Mouse (Mus musculus): ENCODE data around the gene Vwa3b.

Gene Vwa3b

DNA sequence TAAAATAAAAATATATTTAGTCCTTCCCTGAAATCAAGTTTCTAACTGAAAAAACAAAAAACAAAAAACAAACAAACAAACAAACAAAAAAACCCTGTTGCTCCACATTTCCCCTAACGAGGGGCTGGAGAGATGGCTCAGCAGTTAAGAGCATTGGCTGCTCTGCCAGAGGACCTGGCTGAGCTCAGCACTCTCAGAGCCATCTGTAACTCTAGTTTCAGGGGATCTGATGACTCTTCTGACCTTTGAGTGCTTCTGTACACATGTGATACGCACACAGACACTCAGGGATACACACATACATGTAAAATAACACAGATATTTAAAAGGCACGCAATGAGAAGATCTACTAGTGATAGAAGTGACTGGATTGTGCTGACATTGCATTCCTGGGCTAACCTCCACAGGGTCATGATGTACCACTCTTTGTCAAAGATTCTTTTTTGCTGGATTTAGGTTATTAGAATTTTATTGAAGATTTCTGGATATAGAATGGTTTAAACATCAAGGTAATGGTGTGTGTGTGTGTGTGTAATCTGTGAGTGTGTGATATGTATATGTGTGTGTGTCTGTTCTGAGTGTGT, 14.7 kb upstream of the Vwa3b start:
- DNase-seq (ENCODE audit: low read depth, low spot score): no peak

- no peak for DNase-seq (ENCODE audit: low read depth, low spot score)
These were observed 13.4 kb upstream of the Vwa3b start for GRCm38 (mm10) chr1:37013006-37013405.

DNA sequence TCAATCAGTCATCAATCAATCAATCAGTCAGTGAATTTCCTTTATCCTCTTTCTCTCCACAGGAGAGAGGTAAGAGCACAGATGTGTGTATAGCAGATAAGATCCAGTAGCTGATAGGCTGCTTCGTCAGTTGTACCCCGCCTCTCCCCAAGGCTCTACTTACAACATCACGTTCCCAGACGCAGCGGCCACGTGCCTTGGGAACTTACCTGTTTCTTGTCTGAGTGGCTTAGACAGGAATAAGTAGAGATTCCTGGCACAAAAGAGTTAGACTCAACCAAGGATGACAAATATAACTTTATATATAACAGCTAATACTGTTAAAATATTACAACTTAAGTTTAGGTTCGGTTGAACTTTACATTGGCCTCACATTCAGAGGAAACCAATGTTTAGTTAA, 12.7 kb upstream of the Vwa3b start:
- no peak for DNase-seq (ENCODE audit: low read depth, low spot score)

GRCm38 (mm10) chr1:37019017-37019416, 7.4 kb upstream of the Vwa3b start:
- no peak for DNase-seq (ENCODE audit: low read depth, low spot score)

DNA sequence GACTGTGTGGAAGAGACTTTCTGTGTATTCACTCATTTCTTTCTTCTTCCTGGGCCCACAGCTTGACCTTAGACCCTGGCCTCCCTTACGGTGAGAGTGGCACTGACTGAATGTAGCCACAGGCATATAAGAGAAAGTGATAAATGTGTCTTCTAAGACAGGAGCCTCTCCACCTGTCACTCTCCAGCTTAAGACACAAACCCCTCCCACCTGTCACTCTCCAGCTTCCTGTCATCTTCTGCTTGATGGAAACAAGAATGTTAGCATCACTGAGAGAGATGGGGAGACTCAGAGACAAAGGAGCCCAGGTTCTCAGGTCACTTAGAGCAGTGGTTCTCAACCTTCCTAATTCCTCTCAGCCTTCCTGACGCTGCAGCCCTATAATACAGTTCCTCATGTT, 3.7 kb upstream of the Vwa3b start:
- no peak for DNase-seq (ENCODE audit: low read depth, low spot score)

GRCm38 (mm10) chr1:37024736-37025135, 1.7 kb upstream of the Vwa3b start:
- no peak for DNase-seq (ENCODE audit: low read depth, low spot score)

DNA sequence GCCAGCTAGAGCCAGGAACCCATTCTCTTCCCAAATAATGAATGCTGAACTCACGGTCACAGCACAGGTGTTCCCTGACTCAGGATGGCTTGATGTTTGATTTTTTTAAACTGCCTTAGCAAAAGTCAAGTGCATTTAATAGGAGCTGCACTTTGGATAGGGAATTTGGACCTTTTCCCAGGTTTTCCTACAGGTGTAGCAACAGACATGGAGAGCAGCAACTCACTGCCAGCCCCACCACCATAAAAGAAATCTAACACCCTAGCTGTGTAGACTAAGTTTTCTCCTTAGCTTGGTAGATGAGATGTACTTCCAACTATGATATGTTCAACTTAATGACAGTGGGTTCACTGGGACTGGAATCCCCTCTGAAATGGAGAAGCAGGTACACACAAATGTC, 1.0 kb upstream of the Vwa3b start:
- DNase-seq (ENCODE audit: low read depth, low spot score): no peak

- DNase-seq (ENCODE audit: low read depth, low spot score): no peak
These were observed 470 bp downstream of the Vwa3b start for GRCm38 (mm10) chr1:37026866-37027265.

- DNase-seq (ENCODE audit: low read depth, low spot score): peak; percentile 5
These were observed 2.2 kb downstream of the Vwa3b start for GRCm38 (mm10) chr1:37028439-37029153.

GRCm38 (mm10) chr1:37029154-37029907, 2.9 kb downstream of the Vwa3b start:
- DNase-seq (ENCODE audit: low read depth, low spot score): peak; percentile 92

- DNase-seq (ENCODE audit: low read depth, low spot score): no peak
These were observed 3.5 kb downstream of the Vwa3b start for GRCm38 (mm10) chr1:37029942-37030341.

DNA sequence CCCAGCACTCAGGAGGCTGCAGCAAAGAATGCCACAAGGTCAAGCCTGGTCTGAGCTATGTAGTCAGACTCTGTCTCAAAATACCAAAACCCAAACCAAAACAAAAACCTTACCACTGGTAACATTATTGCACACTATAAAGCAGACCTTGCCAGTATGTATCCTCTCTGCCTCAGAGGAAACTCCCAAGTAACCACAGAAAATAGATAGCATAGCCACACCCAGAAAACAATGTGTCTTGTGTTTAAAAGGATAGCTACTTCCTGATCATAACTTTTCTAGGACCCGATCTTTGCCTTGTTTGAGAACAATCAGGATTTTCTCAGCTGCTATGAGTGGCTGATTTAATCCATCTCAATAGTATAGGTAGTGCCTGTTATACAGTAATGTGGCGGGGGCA, 4.3 kb downstream of the Vwa3b start:
- DNase-seq (ENCODE audit: low read depth, low spot score): no peak

- DNase-seq (ENCODE audit: low read depth, low spot score): no peak
These were observed 9.5 kb downstream of the Vwa3b start for GRCm38 (mm10) chr1:37035879-37036278.

DNA sequence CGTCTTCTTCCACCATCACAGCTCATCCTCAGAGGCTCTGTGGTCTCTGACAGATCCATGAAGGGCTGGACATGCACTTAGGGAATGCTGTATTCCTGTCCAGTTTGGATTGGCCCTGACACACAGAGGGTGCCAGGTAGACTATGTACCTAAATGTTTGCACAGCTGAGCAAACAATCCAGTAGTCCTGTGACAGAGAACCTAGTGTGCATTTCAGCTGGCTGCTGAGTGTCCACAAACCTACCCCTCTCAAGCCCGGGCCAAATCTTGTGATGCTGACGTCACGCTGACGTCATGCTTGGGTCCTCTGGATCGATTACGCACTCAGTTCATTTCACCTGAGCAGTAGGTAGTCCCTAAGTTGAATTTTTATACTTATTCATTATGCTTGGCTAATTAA, 14.7 kb downstream of the Vwa3b start:
- no peak for DNase-seq (ENCODE audit: low read depth, low spot score)

- no peak for DNase-seq (ENCODE audit: low read depth, low spot score)
These were observed 15.5 kb downstream of the Vwa3b start for GRCm38 (mm10) chr1:37041856-37042255.

- no peak for DNase-seq (ENCODE audit: low read depth, low spot score)
These were observed 16.4 kb downstream of the Vwa3b start for GRCm38 (mm10) chr1:37042769-37043168.

DNA sequence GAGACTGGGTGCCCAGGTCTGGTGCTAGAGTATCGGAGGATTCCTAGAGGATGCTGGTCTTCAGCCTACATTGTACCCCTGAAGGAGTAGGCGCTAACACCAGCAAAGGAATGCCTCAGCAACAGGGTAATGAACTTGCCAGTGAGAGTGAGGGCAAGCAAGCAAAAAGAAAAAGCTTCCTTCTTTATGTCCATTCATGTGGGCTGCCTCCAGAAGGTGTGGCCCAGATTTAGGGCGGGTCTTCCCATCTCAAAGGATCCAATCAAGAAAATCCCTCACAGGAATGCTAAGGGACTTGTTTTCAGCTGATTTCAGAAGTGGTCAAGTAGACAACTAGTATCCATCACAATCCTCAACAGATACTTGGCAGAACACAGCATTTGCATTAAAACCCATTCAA, 16.8 kb downstream of the Vwa3b start:
- no peak for DNase-seq (ENCODE audit: low read depth, low spot score)

DNA sequence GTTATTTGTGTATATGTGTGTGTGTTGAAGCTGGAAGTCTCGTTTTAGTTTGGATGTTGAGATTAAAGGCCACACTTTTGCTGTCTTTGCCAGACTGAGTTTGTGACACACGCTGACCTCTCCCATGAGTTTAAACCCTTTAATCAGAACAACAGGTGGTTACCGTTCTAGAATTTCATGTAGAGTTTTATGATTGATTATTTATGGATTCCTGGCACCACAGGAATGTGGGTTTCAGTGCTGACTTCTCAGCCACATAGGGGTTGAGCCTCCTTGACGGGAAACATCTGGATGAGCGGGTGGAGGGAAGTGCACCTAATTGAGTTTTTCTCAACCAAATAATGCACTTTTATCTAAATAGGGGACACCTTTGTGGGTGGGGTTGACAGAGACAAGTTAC, 19.1 kb downstream of the Vwa3b start:
- peak; percentile 67 for DNase-seq (ENCODE audit: low read depth, low spot score)

DNA sequence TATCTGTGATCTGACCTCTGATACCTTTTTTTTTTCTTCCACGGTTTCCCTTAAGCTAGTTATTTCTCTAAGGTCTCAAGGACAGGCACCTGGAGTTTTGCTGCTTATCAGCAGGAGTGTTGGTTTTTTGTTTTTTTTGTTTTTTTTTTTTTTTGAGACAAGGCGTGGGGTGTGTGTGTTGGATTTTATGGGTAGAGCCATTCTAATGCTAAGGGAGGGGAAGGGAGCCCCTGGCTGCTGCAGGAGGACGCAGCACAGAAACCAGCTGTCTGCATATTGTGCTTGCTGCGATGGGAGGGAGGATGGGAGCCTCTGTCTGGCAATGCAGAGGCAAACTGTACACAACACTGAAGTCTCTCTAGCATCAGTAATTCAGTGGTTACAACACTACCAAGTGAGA, 22.8 kb downstream of the Vwa3b start:
- no peak for DNase-seq (ENCODE audit: low read depth, low spot score)

DNA sequence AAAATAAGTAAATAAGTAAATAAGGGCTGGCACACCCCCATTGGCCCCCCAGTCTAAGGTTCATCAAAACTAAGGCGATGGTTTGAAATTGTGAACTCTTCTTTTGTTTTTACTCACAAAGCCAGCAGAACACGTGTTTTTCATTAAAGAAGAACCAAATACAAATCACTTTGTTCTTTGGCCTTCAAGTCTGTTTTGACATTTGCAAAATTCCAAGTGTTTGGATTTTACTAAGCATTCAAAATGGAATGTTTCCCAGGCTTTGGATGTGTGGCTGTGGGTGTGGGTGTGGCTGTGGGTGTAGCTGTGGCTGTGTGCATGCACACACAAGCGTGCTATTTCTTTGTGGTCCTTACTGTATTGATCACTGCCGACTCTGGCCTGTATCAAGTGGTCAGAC, 27.3 kb downstream of the Vwa3b start:
- no peak for DNase-seq (ENCODE audit: low read depth, low spot score)

DNA sequence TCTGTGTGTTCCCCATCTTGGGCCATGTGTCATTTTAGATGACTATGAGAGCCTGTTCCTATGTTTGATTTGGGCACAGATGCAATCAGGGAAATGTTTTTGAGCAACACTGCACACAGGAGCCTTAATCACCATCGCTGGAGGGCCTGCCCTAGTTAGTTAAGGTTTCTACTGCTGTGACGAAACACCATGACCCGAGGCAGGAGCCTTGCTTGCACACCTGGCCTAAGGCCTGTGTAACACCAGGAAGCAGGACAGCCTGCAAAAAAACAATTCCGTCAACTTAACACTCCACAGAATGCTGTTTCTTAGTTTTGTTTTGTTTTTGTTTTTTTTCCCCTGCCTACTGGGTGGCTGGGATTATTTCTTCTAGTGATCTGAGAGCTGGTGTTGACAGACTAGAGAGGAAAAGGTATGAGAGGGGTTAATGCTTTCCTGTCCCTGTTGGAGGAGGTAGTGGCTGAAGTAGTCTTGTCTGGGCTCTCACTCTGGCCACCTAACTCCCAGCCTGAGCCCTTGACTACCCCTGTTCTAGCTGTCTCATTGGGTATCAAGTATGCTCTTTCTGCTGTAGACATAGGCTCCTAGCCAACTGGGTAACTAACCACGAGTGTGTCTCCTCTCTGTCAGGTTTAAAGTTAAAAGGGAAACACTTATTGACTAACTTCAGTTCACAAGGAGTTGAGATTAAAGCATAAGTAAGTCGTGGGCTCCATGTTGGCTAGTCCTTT, 30.6 kb downstream of the Vwa3b start:
- no peak for DNase-seq (ENCODE audit: low read depth, low spot score)

DNA sequence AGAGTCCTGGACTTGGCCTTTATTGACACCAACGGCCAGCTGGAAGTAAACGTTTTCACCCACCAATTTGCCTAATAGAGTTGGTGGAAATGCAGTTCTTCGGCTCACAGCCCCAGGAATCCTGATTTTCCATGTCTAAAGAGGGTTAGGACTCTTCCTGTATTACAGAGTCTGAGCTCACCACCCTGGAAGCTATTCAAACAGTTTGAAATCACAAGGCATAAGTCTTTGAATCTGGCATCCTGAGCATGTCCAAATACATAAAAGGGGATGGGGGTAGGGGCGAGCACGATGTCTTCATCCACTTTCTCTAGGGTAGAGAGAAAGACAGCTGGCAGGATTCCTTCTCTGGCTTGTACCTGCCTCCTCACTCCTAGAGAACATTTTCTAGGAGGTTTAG, 34.5 kb downstream of the Vwa3b start:
- DNase-seq (ENCODE audit: low read depth, low spot score): no peak

Data from forelimb bud, embryonic 11.5 days (tissue).